Mouse (Mus musculus): ENCODE results near the gene Ncln. TPM values are rescaled to one million over a fixed set of nuclear protein-coding genes. Genes with fewer than 3 reads are reported as not detected.

The Ncln gene
- total RNA-seq, 2 experiments from 2014 or later, result 42.1 to 44.9 TPM

- no peak for DNase-seq
- intact Hi-C loops (cut with DNase I), result loop anchor here (2.0 to 5.0 kb wide), 2 partner anchors 29 to 83 kb away; partner anchors contain the start of gene Tle6
These were observed 23.2 kb upstream of the Ncln start for GRCm38 (mm10) chr10:81519227-81519977.

DNA sequence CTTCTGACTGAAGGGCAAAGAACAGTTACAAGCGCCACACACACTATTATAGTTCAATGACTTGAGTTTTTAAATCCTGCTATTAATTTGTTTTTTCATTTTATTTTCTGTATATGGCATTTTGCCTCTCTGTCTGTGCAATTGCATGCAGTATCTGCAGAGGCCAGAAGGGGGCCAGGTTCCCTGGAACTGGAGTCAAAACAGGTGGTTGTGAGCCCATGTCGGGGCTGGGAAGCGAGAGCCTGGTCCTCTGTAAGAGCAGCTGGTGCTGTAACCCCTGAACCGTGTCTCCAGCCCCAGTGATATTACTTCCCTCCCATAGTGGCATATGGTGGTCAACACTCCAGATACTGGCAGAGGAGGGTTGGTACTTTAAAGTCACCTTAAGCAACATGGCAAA is 22.4 kb upstream of the Ncln start:
- intact Hi-C loops (cut with DNase I), result loop anchor here (2.0 to 5.0 kb wide), 2 partner anchors 30 to 84 kb away; partner anchors contain the start of gene Tle6
- DNase-seq, result peak; percentile 55 to 67

- DNase-seq, result no peak
- intact Hi-C loops (cut with DNase I), result loop anchor here (5.0 kb wide), 1 partner anchor 85 kb away; the partner anchor contains the start of gene Tle6
These were observed 21.0 kb upstream of the Ncln start for GRCm38 (mm10) chr10:81517227-81517626.

GRCm38 (mm10) chr10:81513798-81514197 is 17.6 kb upstream of the Ncln start:
- DNase-seq, result no peak
- intact Hi-C loops (cut with DNase I), result no loop called here

DNA sequence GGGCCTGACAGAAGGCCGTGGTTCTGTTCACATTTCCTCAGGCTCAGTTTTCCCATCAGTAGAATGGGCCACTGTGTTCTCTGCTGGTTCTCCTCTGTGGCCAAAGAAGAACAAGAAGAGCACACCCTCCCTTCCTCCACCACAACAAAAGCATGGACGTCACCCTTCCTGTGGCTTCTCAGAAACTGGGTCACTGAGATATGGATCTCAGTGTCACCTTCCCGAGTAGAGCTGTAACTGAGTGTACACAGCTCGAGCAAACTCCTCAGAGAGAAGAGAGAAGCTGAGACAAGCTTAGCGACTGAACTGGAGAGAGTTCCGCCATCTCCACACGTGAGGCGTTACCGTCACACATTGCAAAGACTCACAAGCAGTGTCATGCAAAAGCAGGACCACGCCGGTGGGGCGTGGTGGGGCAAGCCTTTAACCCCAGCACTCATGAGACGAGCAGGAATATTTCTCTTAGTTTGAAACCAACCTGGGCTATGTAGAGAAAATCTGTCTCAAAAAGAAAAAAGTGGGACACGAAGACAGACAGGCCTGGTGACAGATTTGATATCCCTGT is 14.1 kb upstream of the Ncln start:
- intact Hi-C loops (cut with DNase I), result no loop called here
- no peak for DNase-seq

DNA sequence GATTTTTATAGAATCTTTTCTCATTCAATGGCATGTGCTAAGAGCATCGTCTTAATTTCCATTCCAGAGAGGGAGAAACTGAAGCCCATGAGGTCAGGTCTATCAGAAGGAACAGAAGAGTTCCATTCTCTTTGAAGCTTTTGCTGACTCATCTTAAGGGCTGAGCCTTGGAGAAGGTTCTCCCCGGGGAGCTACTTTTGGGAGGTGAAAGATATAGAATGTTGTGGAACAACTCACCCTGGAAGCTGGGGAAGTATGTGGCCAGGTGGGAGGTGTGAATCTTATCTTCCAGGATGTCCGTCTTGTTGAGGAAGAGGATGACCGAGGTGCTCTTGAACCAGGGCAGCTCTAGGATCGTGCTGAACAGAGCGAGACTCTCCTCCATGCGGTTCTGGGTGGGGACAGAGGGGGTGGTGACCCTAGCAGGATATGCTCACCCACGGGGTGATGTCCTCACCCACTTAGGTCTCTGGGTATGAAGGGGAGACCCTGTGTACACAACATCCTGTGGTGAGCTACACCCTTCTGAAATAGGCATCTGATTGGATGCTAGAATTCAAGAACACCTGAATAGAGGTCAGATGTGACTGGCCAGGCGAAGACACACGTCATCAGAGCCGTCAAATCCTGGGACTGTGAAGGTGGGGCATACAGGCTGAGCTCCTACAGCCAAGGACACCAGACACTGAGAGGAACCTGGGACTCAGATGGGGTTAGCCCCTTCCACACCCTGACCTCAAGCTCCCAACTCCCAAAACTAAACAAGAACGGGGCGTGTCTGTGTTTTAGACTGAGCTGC is 11.7 kb upstream of the Ncln start:
- DNase-seq, result no peak
- intact Hi-C loops (cut with DNase I), result no loop called here

GRCm38 (mm10) chr10:81507095-81507494 is 10.9 kb upstream of the Ncln start:
- intact Hi-C loops (cut with DNase I), result no loop called here

DNA sequence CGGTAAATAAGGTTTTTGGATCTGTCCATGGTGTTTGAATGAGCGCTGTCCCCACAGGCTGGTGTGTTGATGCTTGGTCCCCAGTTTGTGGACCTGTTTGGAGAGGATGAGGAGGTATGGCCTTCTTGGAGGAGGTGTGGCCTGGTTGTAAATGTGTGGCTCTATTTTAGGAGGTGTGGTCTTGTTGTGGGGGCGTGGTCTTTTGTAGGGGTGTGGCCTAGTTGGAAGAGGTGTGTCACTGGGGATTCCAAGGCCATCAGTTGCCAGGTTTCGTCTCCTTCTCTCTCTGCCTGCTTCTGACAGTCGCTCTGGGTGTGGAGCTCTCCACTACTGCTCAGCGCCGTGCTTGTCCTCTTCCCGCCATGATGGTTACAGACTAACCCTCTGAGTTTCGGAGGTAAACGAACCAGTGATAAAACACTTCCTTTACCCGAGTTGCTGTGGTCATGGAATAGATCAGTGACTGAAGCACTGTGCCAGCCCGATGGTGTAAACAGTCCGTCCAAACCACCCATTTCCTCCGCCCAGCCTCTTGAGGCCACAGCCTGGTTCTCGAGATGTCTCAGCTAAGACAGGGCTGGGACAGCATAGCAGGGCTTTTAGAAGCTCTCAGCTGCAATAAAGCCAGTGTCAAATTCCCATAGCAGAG is 8.9 kb upstream of the Ncln start:
- intact Hi-C loops (cut with DNase I), result no loop called here
- DNase-seq, result no peak

More at GRCm38 (mm10) chr10:81507095-81507494, 10.9 kb upstream of the Ncln start:
- no peak for DNase-seq

GRCm38 (mm10) chr10:81502658-81503057 is 6.5 kb upstream of the Ncln start:
- DNase-seq, result peak; percentile 82 to 90
- intact Hi-C loops (cut with DNase I), result loop anchor here (2.0 kb wide), 2 partner anchors 24 to 50 kb away; no protein-coding TSS in a partner anchor

- intact Hi-C loops (cut with DNase I), result loop anchor here (2.0 kb wide), 2 partner anchors 25 to 51 kb away; no protein-coding TSS in a partner anchor
- DNase-seq, result no peak
These were observed 5.7 kb upstream of the Ncln start for GRCm38 (mm10) chr10:81501863-81502262.

DNA sequence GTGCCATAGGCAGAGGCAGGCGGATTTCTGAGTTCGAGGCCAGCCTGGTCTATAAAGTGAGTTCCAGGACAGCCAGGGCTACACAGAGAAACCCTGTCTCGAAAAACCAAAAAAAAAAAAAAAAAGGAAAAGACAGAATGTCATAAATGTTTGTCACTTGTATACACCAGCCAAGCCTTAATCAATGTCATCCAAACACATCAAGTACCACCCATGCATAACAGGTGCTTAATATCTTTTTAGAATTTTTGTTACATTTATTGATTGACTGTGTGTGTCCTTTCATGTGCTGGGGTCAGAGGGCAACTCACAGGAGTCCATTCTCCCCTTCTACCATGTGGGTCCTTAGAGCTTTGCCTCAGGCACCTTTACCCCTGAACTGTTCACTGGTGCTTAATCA is 3.8 kb upstream of the Ncln start, which contains the start of gene S1pr4:
Gene S1pr4, minus strand, starts transcription at position 101 of the 400 bp plus-strand sequence.
- intact Hi-C loops (cut with DNase I), result no loop called here
- DNase-seq, result no peak

- no peak for DNase-seq
- intact Hi-C loops (cut with DNase I), result loop anchor here (5.0 kb wide), 1 partner anchor 103 kb away; the partner anchor contains the start of gene Tle6
These were observed 3.2 kb upstream of the Ncln start for GRCm38 (mm10) chr10:81499250-81499901.

GRCm38 (mm10) chr10:81498316-81499249 is 2.4 kb upstream of the Ncln start:
- DNase-seq, result no peak
- intact Hi-C loops (cut with DNase I), result loop anchor here (5.0 kb wide), 1 partner anchor 104 kb away; the partner anchor contains the start of gene Tle6

DNA sequence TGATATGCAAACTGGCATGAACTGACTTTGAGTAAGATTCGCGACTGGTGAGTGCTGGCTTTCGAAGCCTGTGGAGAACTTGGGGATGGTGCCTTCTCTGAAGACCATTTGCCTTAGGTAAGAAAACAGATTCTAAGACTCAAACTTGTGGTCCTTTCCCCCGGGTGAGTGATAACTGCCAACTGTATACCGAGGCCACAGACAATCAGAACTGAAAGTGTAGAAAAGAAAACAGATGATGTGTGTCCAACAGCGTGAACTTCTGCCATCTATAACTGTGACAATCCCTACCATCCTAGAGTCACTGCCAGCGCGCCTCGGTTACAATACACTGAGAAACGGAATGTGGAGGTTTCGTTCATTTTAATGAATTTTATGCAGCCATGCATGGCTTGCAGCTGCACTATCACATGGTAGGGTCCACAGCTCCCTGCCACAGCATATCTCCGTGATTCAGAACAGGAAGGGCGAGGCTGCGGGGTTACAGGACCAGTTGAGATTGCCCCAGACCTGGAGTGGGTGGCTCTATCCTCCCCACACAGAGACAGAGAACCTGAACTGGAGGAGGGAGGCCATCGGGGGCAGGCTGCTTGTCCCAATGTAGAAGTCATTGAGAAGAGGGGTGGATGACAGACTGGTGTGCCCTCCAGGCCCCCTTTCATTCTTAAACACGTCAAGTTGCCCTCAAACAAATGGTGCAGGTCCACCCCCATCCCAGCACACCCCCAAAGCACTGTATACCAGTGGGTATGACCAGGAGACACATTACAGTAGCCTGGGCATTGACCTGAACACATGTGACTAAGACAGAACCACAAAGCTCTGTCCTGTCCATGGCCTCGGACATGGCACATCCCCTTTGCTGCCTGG is 1.4 kb upstream of the Ncln start:
- DNase-seq, result no peak
- intact Hi-C loops (cut with DNase I), result loop anchor here (5.0 kb wide), 1 partner anchor 105 kb away; the partner anchor contains the start of gene Tle6

DNA sequence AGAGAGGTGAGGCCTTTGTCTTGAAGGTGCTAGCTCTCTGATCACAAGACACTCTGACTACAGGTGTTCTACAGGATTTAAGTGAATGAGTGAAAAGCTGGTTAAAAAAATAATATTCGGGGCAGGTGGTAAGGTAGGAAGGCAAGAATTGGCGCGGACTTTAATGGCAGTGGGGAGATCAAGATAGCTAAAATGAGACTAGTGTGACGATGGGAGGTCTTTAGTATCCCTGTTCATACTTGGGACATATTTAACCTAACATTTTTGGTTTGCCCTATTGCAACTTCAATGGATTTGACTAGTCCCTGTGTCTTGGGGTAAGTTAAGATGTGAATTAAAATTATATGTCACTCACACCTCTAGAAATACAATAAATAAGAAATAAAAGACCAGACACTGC is 777 bp upstream of the Ncln start:
- no peak for DNase-seq
- intact Hi-C loops (cut with DNase I), result loop anchor here (5.0 kb wide), 1 partner anchor 105 kb away; the partner anchor contains the start of gene Tle6

GRCm38 (mm10) chr10:81495616-81496263 is 452 bp downstream of the Ncln start:
- no peak for DNase-seq
- intact Hi-C loops (cut with DNase I), result loop anchor here (5.0 kb wide), 1 partner anchor 107 kb away; the partner anchor contains the start of gene Tle6

DNA sequence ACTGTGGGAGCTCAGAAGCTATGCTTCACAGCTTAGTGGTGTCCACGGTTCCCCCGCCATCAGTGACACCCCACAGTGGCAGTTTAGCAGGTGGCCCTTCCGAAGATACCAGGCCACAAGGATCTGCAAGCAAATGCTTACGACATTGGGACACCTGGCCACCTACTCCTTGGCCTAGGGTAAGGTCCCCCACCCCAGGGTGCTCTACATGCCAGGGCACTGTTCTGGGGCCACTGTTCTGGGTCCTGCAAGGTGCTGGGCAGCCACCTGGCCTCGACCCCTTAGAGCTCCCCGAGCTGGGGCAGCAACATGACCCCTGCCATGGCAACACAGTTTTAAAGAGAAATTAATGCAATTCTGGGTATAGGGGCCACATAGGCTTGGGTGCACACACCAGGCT is 1.0 kb downstream of the Ncln start:
- intact Hi-C loops (cut with DNase I), result loop anchor here (5.0 kb wide), 1 partner anchor 107 kb away; the partner anchor contains the start of gene Tle6
- no peak for DNase-seq
